Mouse (Mus musculus) forebrain, embryonic 14.5 days (tissue): ENCODE results near the gene Misp. TPM values are rescaled to one million over a fixed set of nuclear protein-coding genes. Genes with fewer than 3 reads are reported as not detected.
A peak's percentile ranks its signal among the peaks of the same experiment; 100 is the strongest.

Source experiments
- ATAC-seq: fragments of 200-750 bp; cut with Nextera tagmentation; 2 replicates; pipeline ENCODE4 v1.8.0; 2017; ENCODE audit warnings: mild to moderate bottlenecking, moderate library complexity
- DNase-seq: peaks from one replicate; pipeline ENCODE4 v3.0.0-alpha.2; 2015; ENCODE audit warnings: low spot score
- H3K27ac ChIP-seq: fragments of 300-500 bp; sonication (generic); 2 replicates; pipeline ENCODE4 v1.5.1; 2014; ENCODE audit warnings: low read depth, mild to moderate bottlenecking, control low read depth, low read length, moderate library complexity
- H3K27me3 ChIP-seq: fragments of 300-500 bp; sonication (generic); replicated peaks from 2 replicates; pipeline ENCODE4 v1.6.1; 2014; ENCODE audit warnings: low read length, control low read depth, mixed read lengths; ENCODE audit not compliant: control insufficient read depth, insufficient read depth
- H3K36me3 ChIP-seq: fragments of 300-500 bp; sonication (generic); 2 replicates; pipeline ENCODE4 v1.6.1; 2014; ENCODE audit warnings: low read length, control low read depth; ENCODE audit not compliant: control insufficient read depth, insufficient read depth
- H3K4me1 ChIP-seq: fragments of 300-500 bp; sonication (generic); 2 replicates; pipeline ENCODE4 v1.6.1; 2014; ENCODE audit warnings: antibody characterized with exemption, low read length, control low read depth; ENCODE audit not compliant: control insufficient read depth, insufficient read depth
- H3K4me2 ChIP-seq: fragments of 300-500 bp; sonication (generic); 2 replicates; pipeline ENCODE4 v1.6.1; 2014; ENCODE audit warnings: mild to moderate bottlenecking, control low read depth, low read length
- H3K4me3 ChIP-seq: fragments of 300-500 bp; sonication (generic); 2 replicates; pipeline ENCODE4 v1.5.1; 2014; ENCODE audit warnings: low read depth, low read length, control low read depth
- H3K9ac ChIP-seq: fragments of 300-500 bp; sonication (generic); 2 replicates; pipeline ENCODE4 v1.6.1; 2014; ENCODE audit warnings: mild to moderate bottlenecking, low read length, control low read depth, moderate library complexity
- H3K9me3 ChIP-seq: fragments of 300-500 bp; sonication (generic); replicated peaks from 2 replicates; pipeline ENCODE4 v1.6.1; 2016; ENCODE audit warnings: low read length, control low read depth, mixed read lengths; ENCODE audit not compliant: control insufficient read depth
- WGBS: fragments of 180-500 bp; shearing (Covaris S2); extraction: QIAGEN DNeasy Blood & Tissue Kit; methylation state at CpG from one replicate; pipeline ENCODE4 v1.1.7; 2014; 5-methylcytosine and 5-hydroxymethylcytosine counted together
- polyA plus RNA-seq: library from polyadenylated mRNA; unstranded; fragments of >200 nt; fragmentation: Nextera tagmentation; extraction: Ambion mirVana; gene quantifications from 2 replicates; pipeline ENCODE4 v1.2.1, GENCODE M21; 2014

Gene Misp
- polyA plus RNA-seq: 0.41 and 0.51 TPM in 2 replicates

GRCm38 (mm10) chr10:79820782-79821181, at the start of gene Misp:
Gene Misp, plus strand, starts transcription at chr10:79820989.
- DNase-seq: no peak
- H3K27ac ChIP-seq: no peak within 1 kb of the TSS
- WGBS: 73% methylated on average over 11 of the region's 11 CpGs
- H3K27me3 ChIP-seq: no peaks in the 10 kb centered on the region
- no peaks in the 10 kb centered on the region for H3K9me3 ChIP-seq
- H3K9ac ChIP-seq: no peak within 1 kb of the TSS
- no peak within 1 kb of the TSS for H3K4me2 ChIP-seq
- peaks cover 53% of the 10 kb centered on the region for H3K36me3 ChIP-seq
- ATAC-seq: no peak
- no peak within 1 kb of the TSS for H3K4me3 ChIP-seq
- no peaks in the 10 kb centered on the region for H3K4me1 ChIP-seq

GRCm38 (mm10) chr10:79772320-79772719, 48.5 kb upstream of the Misp start:
- no peak overlapping the region for H3K9ac ChIP-seq
- H3K9me3 ChIP-seq: no peaks in the 10 kb centered on the region
- no peak overlapping the region for H3K4me2 ChIP-seq
- no peak overlapping the region for H3K4me3 ChIP-seq
- H3K27ac ChIP-seq: no peak overlapping the region
- H3K27me3 ChIP-seq: 0 out of 2 replicates have a peak, but pooled peaks cover 12% of the 10 kb centered on the region
- H3K4me1 ChIP-seq: peaks cover 8% of the 10 kb centered on the region
- H3K36me3 ChIP-seq: no peaks in the 10 kb centered on the region
- ATAC-seq: no peak
- no peak for DNase-seq
- WGBS: 87% methylated on average over 3 of the region's 3 CpGs

GRCm38 (mm10) chr10:79773208-79773607, 47.6 kb upstream of the Misp start:
- Histone ChIP-seq H3K9ac (no peak overlapping the region), H3K27me3 (peaks cover 20% of the 10 kb centered on the region; the same call in 1 of the 2 replicates), H3K4me2 (no peak overlapping the region), H3K4me1 (peaks cover 7% of the 10 kb centered on the region), H3K36me3 (no peaks in the 10 kb centered on the region), H3K4me3 (no peak overlapping the region), H3K27ac (no peak overlapping the region), H3K9me3 (no peaks in the 10 kb centered on the region)
- ATAC-seq (no peak), DNase-seq (no peak)
- 91% methylated on average over 2 of the region's 2 CpGs for WGBS

DNA sequence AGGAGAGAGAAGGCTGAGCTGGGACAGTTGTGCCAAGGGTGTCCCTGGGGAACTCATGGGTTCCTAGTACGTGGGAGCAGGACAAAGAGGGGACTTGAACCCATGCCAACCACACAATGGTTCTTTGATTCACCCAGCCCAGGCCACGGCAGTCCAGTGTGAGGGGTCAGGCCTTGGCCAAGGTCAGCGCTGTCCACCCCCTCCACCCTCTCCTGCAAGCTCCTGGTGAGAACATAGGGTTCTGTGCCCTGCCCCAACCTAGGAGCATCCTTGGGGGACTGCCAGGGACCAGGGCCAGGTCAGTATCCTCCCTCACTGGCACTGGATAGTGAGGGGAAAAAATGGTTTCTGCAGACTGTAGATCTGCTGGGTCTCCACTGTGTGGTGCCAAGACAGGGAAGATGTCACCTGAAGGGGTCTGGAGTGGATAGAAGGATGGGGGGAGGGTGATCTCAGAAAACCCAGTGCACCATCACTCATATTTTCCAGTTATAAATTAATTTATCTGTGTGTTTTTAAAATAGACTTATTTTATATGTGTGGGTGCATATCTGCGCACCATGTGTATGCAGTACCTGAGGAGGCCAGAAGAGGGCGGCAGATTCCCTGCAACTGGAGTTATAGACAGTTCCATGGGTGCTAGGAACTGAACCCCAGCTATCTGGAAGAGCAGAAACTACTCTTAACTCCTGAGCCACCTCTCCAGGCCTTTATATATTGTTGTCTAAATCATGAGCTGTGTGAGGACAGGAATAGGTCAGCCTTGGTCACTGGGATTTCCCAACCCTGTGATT, 46.1 kb upstream of the Misp start:
- ATAC-seq (no peak), DNase-seq (no peak)
- Histone ChIP-seq H3K4me1 (peaks cover 7% of the 10 kb centered on the region), H3K4me2 (no peak overlapping the region), H3K36me3 (no peaks in the 10 kb centered on the region), H3K9me3 (no peaks in the 10 kb centered on the region), H3K27me3 (peaks cover 31% of the 10 kb centered on the region), H3K9ac (no peak overlapping the region), H3K27ac (no peak overlapping the region), H3K4me3 (no peak overlapping the region)
- 68% methylated on average over 5 of the region's 5 CpGs for WGBS

DNA sequence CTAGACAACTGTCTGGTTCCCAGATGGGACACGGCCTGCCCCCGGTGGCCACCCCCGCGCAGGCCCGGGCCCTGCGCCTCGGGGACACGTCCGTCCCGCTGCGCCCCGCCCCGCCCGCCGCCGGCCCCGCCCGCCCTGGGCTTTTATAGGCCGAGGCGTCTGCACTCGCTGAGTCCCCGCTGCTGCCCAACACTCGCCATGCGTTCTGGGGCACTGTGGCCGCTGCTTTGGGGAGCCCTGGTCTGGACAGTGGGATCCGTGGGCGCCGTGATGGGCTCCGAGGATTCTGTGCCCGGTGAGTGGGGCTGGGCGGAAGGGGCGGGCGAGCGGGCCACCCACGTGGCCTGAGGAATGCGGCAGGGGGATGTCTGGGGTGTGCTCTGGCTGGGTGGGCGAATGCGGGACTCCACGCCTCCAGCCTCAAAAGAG, 43.7 kb upstream of the Misp start, which contains the start of gene Fstl3:
Gene Fstl3, plus strand, starts transcription at position 170 of the 429 bp plus-strand sequence.
- H3K4me1 ChIP-seq: peaks cover 9% of the 10 kb centered on the region
- H3K4me3 ChIP-seq: 0 out of 2 replicates have a peak within 1 kb of the TSS, but pooled peaks have one; percentile 1
- DNase-seq: no peak
- H3K4me2 ChIP-seq: peak within 1 kb of the TSS; percentile 44
- no peak within 1 kb of the TSS for H3K27ac ChIP-seq
- no peaks in the 10 kb centered on the region for H3K9me3 ChIP-seq
- peaks cover 37% of the 10 kb centered on the region for H3K27me3 ChIP-seq
- WGBS: 3% methylated on average over 39 of the region's 39 CpGs
- H3K36me3 ChIP-seq: no peaks in the 10 kb centered on the region
- no peak for ATAC-seq
- H3K9ac ChIP-seq: peak within 1 kb of the TSS; percentile 17; the same call in 1 of the 2 replicates

GRCm38 (mm10) chr10:79778006-79778405, 42.8 kb upstream of the Misp start:
- peak overlapping the region; percentile 8; the same call in 1 of the 2 replicates for H3K9ac ChIP-seq
- no peaks in the 10 kb centered on the region for H3K9me3 ChIP-seq
- ATAC-seq (no peak), DNase-seq (peak; percentile 64)
- no peak overlapping the region for H3K4me3 ChIP-seq
- no peak overlapping the region for H3K4me2 ChIP-seq
- H3K4me1 ChIP-seq: peaks cover 9% of the 10 kb centered on the region
- no peaks in the 10 kb centered on the region for H3K36me3 ChIP-seq
- H3K27ac ChIP-seq: no peak overlapping the region
- 8% methylated on average over 15 of the region's 15 CpGs for WGBS
- H3K27me3 ChIP-seq: peaks cover 37% of the 10 kb centered on the region

DNA sequence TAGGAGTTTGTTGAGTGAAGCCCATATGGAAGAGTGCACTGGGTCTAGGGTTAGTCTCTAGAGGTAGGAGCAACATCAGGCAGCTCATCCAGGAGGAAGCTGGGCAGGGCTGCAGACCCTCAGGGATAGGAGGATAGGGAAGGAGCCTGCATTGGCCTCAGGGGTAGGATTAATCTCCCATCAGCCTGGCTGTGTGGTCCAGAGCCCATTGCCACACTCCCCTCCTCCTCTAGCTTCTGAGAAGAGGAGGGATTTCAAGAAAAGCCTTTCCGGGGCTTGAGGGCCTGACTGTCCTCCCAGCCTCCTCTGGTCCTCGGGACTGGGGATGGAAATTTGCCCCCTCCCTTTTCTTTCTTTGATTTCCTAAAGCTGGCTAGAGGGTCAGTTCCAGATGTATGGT, 41.6 kb upstream of the Misp start:
- H3K4me2 ChIP-seq: no peak overlapping the region
- DNase-seq (no peak), ATAC-seq (no peak)
- no peak overlapping the region for H3K4me3 ChIP-seq
- peaks cover 9% of the 10 kb centered on the region for H3K4me1 ChIP-seq
- peaks cover 37% of the 10 kb centered on the region for H3K27me3 ChIP-seq
- H3K27ac ChIP-seq: no peak overlapping the region
- 11% methylated on average over 2 of the region's 2 CpGs for WGBS
- H3K36me3 ChIP-seq: no peaks in the 10 kb centered on the region
- H3K9me3 ChIP-seq: no peaks in the 10 kb centered on the region
- H3K9ac ChIP-seq: no peak overlapping the region

GRCm38 (mm10) chr10:79779784-79780663, 40.8 kb upstream of the Misp start:
- Histone ChIP-seq H3K4me1 (peaks cover 9% of the 10 kb centered on the region), H3K4me3 (peak overlapping the region; percentile 21), H3K9me3 (no peaks in the 10 kb centered on the region), H3K27ac (no peak overlapping the region), H3K9ac (no peak overlapping the region), H3K4me2 (peak overlapping the region; percentile 61), H3K36me3 (no peaks in the 10 kb centered on the region), H3K27me3 (peaks cover 37% of the 10 kb centered on the region)
- WGBS: 2% methylated on average over 55 of the region's 55 CpGs
- ATAC-seq (peak; percentile 93), DNase-seq (peak; percentile 92)
